Mouse (Mus musculus): Measurements from ENCODE around the gene Il20rb.

DNA sequence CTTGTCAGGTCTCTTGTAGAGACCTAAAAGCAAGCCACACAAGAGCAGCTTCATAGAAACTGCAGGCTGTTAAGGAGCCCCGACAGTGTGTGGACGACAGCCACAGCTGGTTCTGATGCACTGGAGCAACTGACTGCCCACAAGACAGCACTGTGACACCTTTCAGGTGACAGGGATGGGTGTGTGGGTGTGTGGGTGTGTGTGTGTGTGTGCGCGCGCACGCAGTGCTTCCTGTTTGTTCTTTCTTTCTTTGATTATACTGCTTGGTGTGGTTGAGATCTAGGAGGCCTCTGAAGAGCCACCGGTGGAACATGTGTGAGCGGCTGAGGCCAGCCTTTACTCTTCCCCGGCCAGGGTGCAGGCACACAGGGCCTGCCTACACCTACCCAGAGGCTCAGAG, 26.4 kb downstream of the Il20rb start:
- TF ChIP-seq CTCF (IDR thresholded peaks at IDR 0.05 in 2 of 3, conservative IDR thresholded peaks at IDR 0.05 in 1 of 3; ENCODE audit: control insufficient read depth in 1 of 3, insufficient read depth in 1 of 3, low read depth in 2 of 3, low read length in 3 of 3, poor library complexity in 1 of 3, severe bottlenecking in 1 of 3) (no peak), MAFK (IDR thresholded peaks at IDR 0.05; ENCODE audit: borderline replicate concordance, low read depth, low read length) (no peak), GATA1 (IDR thresholded peaks at IDR 0.05; ENCODE audit: low read depth, low read length) (no peak), MAX (IDR thresholded peaks at IDR 0.05; ENCODE audit: low read length) (no peak), GABPA (IDR thresholded peaks at IDR 0.05; ENCODE audit: low read depth, low read length) (no peak), HCFC1 (IDR thresholded peaks at IDR 0.05; ENCODE audit: low read depth, low read length) (no peak), ZC3H11A (IDR thresholded peaks at IDR 0.05; ENCODE audit: low read depth, low read length) (no peak), POLR2AphosphoS5 (IDR thresholded peaks at IDR 0.05; ENCODE audit: borderline replicate concordance, low read depth, low read length) (no peak), EP300 (IDR thresholded peaks at IDR 0.05; ENCODE audit: low read depth in 1 of 2, low read length in 2 of 2) (no peak), USF1 (IDR thresholded peaks at IDR 0.05; ENCODE audit: low read depth, low read length) (no peak), POLR2A (IDR thresholded peaks at IDR 0.05; ENCODE audit: control insufficient read depth in 1 of 2, insufficient read depth in 1 of 2, low read depth in 1 of 2, low read length in 2 of 2, poor library complexity in 1 of 2) (no peak)

Measured in MEL (cell line).